Mouse (Mus musculus): ENCODE measurements around the gene Kmt5c.
"Not testable (repeated sequence)": the region's sequence is repeated elsewhere in the genome, so short reads cannot be mapped to it uniquely, and the experiment has no call there.

Gene Kmt5c

GRCm38 (mm10) chr7:4789436-4789935 lies 49.6 kb downstream of the Kmt5c start, which contains the start of gene Tmem238:
Gene Tmem238, minus strand, starts transcription at chr7:4789656.
- no peak for DNase-seq (ENCODE audit: low spot score in 2 of 2)

DNA sequence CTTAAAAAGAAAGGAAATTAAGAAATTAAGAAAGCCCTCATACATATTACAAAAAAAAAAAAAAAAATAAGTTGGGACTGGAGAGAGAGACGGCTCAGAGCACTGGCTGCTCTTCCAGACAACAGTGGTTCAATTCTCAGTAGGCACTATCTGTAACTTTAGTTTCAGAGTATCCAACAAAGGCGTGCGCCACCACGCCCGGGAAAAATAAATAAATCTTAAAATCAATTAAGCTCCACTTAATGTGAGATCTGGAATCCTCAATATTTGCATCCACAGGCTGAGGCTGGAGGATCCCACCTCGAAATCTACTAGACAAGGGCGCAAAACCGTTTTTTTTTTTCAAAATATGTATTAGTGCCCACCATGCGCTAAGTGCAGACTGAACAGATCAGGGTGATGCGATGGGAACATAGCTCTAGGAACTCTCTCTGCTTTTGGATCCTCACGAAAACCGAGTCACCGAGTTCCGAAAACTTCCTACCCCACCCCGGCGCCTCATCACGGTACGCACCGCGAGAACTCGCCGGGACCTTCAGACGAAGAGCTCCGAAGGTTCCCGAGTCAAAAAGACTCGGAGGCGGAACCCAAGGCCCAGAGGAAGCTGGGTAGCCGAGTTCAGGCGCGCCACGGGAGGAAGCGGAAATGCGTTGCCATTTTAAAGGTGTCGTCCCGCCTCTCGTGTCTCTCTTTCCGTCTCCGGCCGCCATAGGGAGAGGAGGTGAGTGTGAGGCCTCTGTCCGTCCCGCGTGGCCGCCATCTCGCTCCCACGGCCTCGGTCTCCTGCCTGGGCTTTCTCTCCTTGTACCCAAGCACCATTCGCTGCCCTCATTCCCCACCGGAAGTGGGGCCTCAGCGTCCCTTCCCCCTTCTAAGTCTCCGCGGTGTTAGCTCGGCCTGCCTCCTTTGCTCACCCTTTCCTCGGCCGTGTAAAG lies 52.6 kb downstream of the Kmt5c start, which contains the start of gene Rpl28:
Gene Rpl28, plus strand, starts transcription at position 597 of the 935 bp plus-strand sequence.
- peak; percentile 88 to 92 for DNase-seq (ENCODE audit: low spot score in 2 of 2)

DNA sequence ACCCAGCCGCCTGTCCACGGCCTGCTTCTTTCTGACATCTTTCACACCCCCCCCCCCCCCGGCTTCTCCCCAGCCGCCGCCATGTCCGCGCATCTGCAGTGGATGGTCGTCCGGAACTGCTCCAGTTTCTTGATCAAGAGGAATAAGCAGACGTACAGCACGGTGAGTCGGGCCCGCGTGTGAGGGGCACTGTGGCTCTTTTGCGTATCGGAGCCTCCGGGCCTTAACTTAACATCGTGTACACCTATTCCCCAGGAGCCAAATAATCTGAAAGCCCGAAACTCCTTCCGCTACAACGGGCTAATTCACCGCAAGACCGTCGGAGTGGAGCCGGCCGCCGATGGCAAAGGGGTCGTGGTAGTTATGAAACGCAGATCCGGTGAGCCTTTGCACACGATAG lies 53.3 kb downstream of the Kmt5c start:
- DNase-seq (ENCODE audit: low spot score in 2 of 2), result not testable (repeated sequence)

DNA sequence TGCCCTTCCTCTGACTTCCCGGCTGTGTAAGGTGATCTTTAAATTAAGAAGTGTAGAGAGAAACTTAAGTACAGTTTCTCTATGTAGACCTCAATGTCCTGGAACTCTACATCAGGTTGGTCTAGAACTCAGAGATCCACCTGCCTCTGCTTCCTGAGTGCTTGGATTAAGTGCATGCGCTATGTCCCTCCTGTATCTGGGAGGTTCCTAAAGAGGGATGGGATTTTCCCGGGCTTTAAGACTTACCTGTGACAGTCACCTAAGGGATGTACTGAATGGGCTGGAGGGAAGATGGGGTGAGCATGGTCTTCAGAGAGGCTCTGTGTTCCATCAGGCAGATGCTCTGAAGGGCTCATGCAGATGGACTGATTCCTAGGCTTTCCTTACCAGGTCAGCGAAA lies 53.8 kb downstream of the Kmt5c start:
- no peak for DNase-seq (ENCODE audit: low spot score in 2 of 2)

GRCm38 (mm10) chr7:4794631-4795168 lies 54.8 kb downstream of the Kmt5c start:
- DNase-seq (ENCODE audit: low spot score in 2 of 2), result no peak

GRCm38 (mm10) chr7:4795767-4796433 lies 56.0 kb downstream of the Kmt5c start:
- no peak for DNase-seq (ENCODE audit: low spot score in 2 of 2)
